Mouse (Mus musculus): Measurements from ENCODE around the gene Negr1. TPM values are rescaled to one million over a fixed set of nuclear protein-coding genes. Genes with fewer than 3 reads are reported as not detected.

The Negr1 gene
- polyA plus RNA-seq, 1 experiment from 2014 or later, result 79.2 TPM

DNA sequence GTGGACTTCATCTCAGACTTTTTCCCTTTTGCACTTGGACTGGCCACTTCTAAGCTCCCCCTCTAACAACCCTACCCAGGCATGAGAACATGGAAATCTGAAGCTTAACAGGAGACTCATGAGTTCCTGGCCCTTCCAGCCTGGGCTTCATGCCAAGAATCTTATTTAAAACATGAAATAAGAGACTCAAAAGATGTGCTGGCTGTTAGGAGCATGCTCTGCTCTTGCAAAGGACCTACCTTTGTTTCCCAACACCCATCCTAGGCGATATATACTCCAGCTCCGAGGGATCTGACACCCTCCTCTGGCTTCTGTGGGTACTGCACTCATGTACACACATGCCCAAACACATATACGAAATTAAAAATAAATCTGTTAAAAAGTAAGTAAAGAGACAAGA lies 797.3 kb downstream of the Negr1 start:
- no peak overlapping the region for H3K27ac ChIP-seq (ENCODE audit: low read length)
- 58% methylated on average over 3 of the region's 3 CpGs for WGBS

DNA sequence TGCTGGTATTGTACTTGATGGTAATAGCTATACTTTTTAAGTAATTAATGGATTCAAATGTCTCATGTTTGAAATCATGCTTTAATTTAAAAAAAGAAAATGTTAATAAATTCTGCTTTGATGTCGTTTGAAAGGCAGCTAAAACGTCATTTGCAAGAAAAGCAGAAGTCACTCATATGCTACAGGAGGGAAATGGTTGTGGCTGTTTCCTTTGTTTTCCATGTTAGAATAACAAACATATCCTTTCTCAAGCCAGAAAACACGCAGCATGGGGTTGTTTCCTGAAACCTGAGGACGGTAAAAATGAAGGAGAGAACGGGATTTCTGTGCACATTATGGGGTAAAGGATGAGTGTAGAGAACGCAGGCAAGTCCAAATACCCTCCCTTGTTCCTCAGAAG lies 798.2 kb downstream of the Negr1 start:
- Histone ChIP-seq H3K36me3 (ENCODE audit: control insufficient read depth, insufficient read depth, low read length) (no peaks in the 10 kb centered on the region), H3K9me3 (replicated peaks; ENCODE audit: control insufficient read depth, low read length, poor library complexity, severe bottlenecking) (no peaks in the 10 kb centered on the region), H3K9ac (ENCODE audit: low read depth, low read length) (no peak overlapping the region), H3K27ac (ENCODE audit: low read length) (no peak overlapping the region), H3K4me1 (ENCODE audit: control insufficient read depth, insufficient read depth, low read length) (no peaks in the 10 kb centered on the region), H3K4me3 (ENCODE audit: low read depth, low read length) (no peak overlapping the region), H3K4me2 (ENCODE audit: low read length) (no peak overlapping the region), H3K27me3 (ENCODE audit: control insufficient read depth, insufficient read depth, low read depth, low read length) (no peaks in the 10 kb centered on the region)
- WGBS, result 85% methylated on average over 6 of the region's 6 CpGs
- ATAC-seq, result no peak

More for the DNA sequence above, 797.3 kb downstream of the Negr1 start:
- H3K4me1 ChIP-seq (ENCODE audit: control insufficient read depth, insufficient read depth, low read length), result no peaks in the 10 kb centered on the region
- H3K9ac ChIP-seq (ENCODE audit: low read depth, low read length), result no peak overlapping the region
- no peaks in the 10 kb centered on the region for H3K27me3 ChIP-seq (ENCODE audit: control insufficient read depth, insufficient read depth, low read depth, low read length)
- no peaks in the 10 kb centered on the region for H3K36me3 ChIP-seq (ENCODE audit: control insufficient read depth, insufficient read depth, low read length)
- H3K9me3 ChIP-seq (replicated peaks; ENCODE audit: control insufficient read depth, low read length, poor library complexity, severe bottlenecking), result no peaks in the 10 kb centered on the region
- H3K4me3 ChIP-seq (ENCODE audit: low read depth, low read length), result no peak overlapping the region
- ATAC-seq, result no peak
- no peak overlapping the region for H3K4me2 ChIP-seq (ENCODE audit: low read length)
